Mouse (Mus musculus) adrenal gland, postnatal 4 days (tissue): ENCODE data around the gene Psmc3ip. TPM values are rescaled to one million over a fixed set of nuclear protein-coding genes. Genes with fewer than 3 reads are reported as not detected.

Experiments used
- DNase-seq, 2 experiments: peaks; one replicate each; pipeline ENCODE4 v3.0.0; 2021 to 2022; ENCODE audit warnings: low spot score in 2 of 2, mixed read lengths in 2 of 2
- microRNA-seq: library from miRNA; unstranded; fragments of <30 nt; microRNA quantifications from one replicate; pipeline ENCODE4 v1.2.0, GENCODE M21; 2021
- total RNA-seq, 2 experiments: library from RNA; stranded (reverse); gene quantifications; 2 replicates each; pipeline ENCODE4 v1.2.3; 2021

Psmc3ip gene
- total RNA-seq, 2 experiments from 2014 or later = 10.3 to 11.9 TPM

GRCm38 (mm10) chr11:101055418-101055817 is 39.8 kb downstream of the Psmc3ip start:
- DNase-seq = no peak

DNA sequence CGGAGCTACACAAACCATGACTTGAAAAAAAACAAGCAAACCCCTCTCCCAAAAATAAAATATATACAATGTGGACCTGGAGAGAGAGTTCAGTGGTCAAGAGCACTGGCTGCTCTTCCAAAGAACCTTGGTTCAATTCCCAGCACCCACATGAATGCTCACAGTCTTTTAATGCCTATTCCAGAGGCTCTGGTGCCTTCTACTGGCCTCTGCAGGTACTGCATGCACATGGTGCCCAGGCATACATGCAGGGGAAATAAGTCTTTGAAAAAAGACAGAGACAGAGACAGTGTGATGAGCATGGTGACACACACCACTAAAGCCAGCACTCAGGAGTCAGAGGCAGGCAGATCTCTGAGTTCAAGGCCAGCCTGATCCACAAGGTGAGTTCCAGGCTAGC is 41.3 kb downstream of the Psmc3ip start:
- DNase-seq = no peak

GRCm38 (mm10) chr11:101052751-101053473 is 42.3 kb downstream of the Psmc3ip start:
- no peak for DNase-seq

DNA sequence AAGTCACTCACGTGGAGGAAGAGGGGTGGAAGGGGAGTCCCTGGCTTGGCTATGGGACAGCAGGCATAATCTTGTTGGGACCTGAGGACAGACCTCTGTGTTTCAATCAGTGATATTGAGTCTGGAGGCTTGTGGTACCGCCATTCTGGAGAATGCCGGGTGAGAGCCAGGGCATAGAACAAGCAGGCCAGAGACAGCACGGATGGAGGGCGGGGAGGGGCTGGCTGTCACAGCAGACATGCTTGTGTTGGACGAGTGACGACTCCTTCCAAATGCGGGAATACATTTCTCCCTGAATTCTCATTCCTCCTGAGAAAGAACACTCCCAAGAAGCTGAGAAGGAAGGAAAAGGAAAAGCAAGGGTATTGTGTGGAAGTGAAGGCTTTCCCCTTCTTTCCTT is 43.6 kb downstream of the Psmc3ip start:
- DNase-seq = no peak

DNA sequence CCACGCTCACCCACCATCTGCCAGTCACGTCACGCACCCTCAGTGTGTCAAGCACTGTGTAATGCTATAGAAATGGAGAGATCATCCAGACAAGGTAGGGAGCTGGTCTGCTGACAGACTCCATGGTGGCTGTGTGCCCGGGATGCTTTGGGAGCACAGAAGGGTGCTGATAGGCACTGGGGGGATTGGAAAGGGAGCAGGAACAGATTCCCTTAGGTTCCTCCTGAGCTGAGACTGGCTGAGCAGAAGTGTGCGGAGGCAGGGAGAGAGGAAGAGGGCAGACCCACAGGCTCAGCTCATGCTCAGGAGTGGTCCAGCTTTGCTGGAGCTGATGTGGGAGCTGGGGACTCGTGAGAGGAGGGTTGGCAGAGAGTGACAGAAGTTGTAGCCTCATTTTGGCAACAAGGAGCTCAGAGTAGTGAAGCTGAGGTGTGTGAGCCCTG is 44.2 kb downstream of the Psmc3ip start:
- DNase-seq = no peak

GRCm38 (mm10) chr11:101050359-101050758 is 44.9 kb downstream of the Psmc3ip start:
- no peak for DNase-seq

DNA sequence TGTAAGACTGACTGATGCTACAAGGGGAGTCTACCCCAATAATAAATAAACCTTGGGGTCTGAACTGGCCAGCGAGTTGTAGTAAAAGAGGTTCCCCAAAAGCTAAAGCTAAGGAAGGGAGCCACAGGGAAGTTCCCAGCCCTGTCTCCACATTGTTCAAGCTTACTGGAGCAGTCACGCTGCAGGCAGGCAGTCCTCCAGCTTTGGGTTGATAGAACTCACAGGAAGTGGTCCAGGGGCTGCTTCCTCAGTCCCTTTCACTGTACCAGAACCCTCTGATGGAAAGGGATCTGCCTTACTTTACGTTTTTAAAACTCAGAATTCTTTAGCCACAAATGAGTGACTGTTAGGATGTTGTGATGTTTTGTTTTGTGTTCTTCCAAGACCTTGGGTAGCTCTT is 47.7 kb downstream of the Psmc3ip start:
- DNase-seq = no peak

- no peak for DNase-seq
Measured at GRCm38 (mm10) chr11:101046440-101046839, 48.8 kb downstream of the Psmc3ip start.

DNA sequence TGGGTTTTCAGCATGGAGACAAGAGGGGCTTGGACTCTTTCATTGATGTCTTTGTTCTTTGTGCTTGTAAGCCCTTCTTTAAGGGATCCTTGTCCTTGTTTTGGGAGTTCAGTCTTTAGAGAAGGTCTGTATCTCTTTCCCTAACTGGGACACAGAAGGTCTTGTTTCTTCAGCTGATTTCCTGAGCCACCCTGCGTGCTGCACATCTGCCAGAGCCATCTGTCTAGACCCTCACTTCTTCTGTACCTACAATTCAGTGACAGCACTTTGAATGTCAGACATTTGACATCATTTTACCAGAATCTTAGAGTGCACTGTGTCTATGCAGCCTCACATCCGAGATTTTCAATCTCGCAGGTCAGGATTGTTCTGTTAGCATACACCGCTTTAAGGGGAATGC is 49.4 kb downstream of the Psmc3ip start:
- no peak for DNase-seq

Small RNA genes within 50 kb of the gene (microRNA-seq; reads per million reads assigned to microRNA genes)
- not detected for gene Gm27626

Other genes starting within 250 kb of the Psmc3ip start
- 10 to 100 TPM; 68.2 to 68.7 TPM for gene Stat5b, start 244.7 kb downstream of the Psmc3ip start, total RNA-seq
- gene Stat5a, start 236.1 kb downstream of the Psmc3ip start, total RNA-seq = 10 to 100 TPM; 34.1 to 42.1 TPM
- gene Stat3, start 155.9 kb downstream of the Psmc3ip start, total RNA-seq = 10 to 100 TPM; 72.8 to 74.9 TPM
- gene Cavin1, start 124.5 kb downstream of the Psmc3ip start, total RNA-seq = 100 to 1,000 TPM; 294 to 319 TPM
- gene Atp6v0a1, start 86.0 kb downstream of the Psmc3ip start, total RNA-seq = 100 to 1,000 TPM; 103 to 106 TPM
- gene Naglu, start 25.4 kb downstream of the Psmc3ip start, total RNA-seq = 10 to 100 TPM; 36.9 to 37.8 TPM
- gene Hsd17b1, start 17.0 kb downstream of the Psmc3ip start, total RNA-seq = under 1 TPM; 0.50 to 0.62 TPM
- gene Coasy, start 12.9 kb downstream of the Psmc3ip start, total RNA-seq = 10 to 100 TPM; 59.8 to 65.6 TPM
- gene Mlx, start 8.2 kb downstream of the Psmc3ip start, total RNA-seq = 10 to 100 TPM; 27.3 to 27.5 TPM
- gene Retreg3, start 24.5 kb upstream of the Psmc3ip start, total RNA-seq = 10 to 100 TPM; 51.8 to 52.6 TPM
- 10 to 100 TPM; 42.0 to 42.6 TPM for gene Tubg1, start 24.5 kb upstream of the Psmc3ip start, total RNA-seq
- 1 to 10 TPM; 7.7 to 8.1 TPM for gene Tubg2, start 60.5 kb upstream of the Psmc3ip start, total RNA-seq
- 1 to 10 TPM; 3.9 to 4.1 TPM for gene Cntnap1, start 75.1 kb upstream of the Psmc3ip start, total RNA-seq
- 10 to 100 TPM; 26.9 to 30.7 TPM for gene Plekhh3, start 75.9 kb upstream of the Psmc3ip start, total RNA-seq
- gene Ccr10, start 80.0 kb upstream of the Psmc3ip start, total RNA-seq = under 1 TPM in 1 of 2 experiments, not detected in 1; 0.22 TPM
- 10 to 100 TPM; 38.8 to 40.3 TPM for gene Ezh1, start 131.0 kb upstream of the Psmc3ip start, total RNA-seq
- gene Ramp2, start 150.6 kb upstream of the Psmc3ip start, total RNA-seq = 10 to 100 TPM; 85.7 to 96.0 TPM
- 100 to 1,000 TPM; 106 to 111 TPM for gene Vps25, start 158.3 kb upstream of the Psmc3ip start, total RNA-seq
- 10 to 100 TPM in 1 of 2 experiments, 1 to 10 TPM in 1; 3.8 to 20.0 TPM for gene Wnk4, start 165.1 kb upstream of the Psmc3ip start, total RNA-seq
- gene Cntd1, start 183.6 kb upstream of the Psmc3ip start, total RNA-seq = 1 to 10 TPM; 1.1 to 1.3 TPM
- 10 to 100 TPM; 62.9 to 67.1 TPM for gene Coa3, start 183.7 kb upstream of the Psmc3ip start, total RNA-seq
- gene Becn1, start 206.8 kb upstream of the Psmc3ip start, total RNA-seq = 100 to 1,000 TPM; 144 to 147 TPM
- gene Psme3, start 220.8 kb upstream of the Psmc3ip start, total RNA-seq = 100 to 1,000 TPM; 122 to 124 TPM
- 1 to 10 TPM; 7.3 to 7.7 TPM for gene Aoc2, start 229.6 kb upstream of the Psmc3ip start, total RNA-seq
- 10 to 100 TPM; 28.8 to 33.7 TPM for gene Aoc3, start 235.2 kb upstream of the Psmc3ip start, total RNA-seq